ENCODE assay signal across 8 mouse cellular contexts in the genomic region with DNA sequence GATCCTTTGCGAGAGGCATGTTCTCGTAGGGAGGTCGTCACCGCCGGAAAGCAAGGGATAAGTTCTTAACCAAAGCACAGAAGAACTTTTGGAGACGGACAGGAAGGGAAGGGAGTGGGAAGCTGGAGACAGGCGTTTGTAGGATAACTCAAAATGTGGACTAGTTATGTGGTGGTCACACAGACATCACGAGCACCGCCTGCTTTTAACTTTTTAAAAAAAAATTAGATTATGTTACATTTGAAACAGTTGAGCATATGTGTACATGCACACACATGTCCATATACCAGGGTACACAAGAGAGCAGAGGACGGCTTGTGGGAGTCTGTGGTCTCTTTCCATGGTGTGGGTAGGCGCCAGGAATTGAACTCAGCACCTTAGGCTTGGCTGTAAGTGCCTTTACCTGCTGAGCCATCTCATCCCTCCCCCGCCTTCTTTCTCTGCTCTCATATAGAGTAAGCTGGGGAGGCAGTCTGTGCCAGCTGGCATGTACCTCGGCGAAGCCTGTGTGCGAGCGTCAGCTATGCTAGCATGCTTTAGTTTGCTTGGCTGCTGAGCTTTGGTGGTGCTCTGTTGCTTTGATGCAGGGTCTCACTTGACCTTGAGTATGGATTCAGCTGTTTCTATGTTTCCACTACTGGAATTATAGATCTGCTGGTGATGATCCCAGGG. TPM values are rescaled to one million over a fixed set of nuclear protein-coding genes. Genes with fewer than 3 reads are reported as not detected.
DNase-seq lines count a peak whose midpoint lies in the region; ATAC-seq and TF ChIP-seq lines count a peak whose summit lies in the region.

Gene Rps27rt, minus strand, starts transcription at position 51 of the 672 bp plus-strand sequence.

- no peaks in the 10 kb centered on the region for H3K27me3 ChIP-seq in lung, embryonic 15.5 days
- H3K27me3 ChIP-seq in intestine, postnatal 0 days (replicated peaks; ENCODE audit: control insufficient read depth, insufficient read depth, low read length), result no peaks in the 10 kb centered on the region
- peaks cover 14% of the 10 kb centered on the region; the same call in 1 of the 2 replicates for H3K27me3 ChIP-seq in midbrain, embryonic 14.5 days (ENCODE audit: control insufficient read depth, insufficient read depth, low read length)

- TF ChIP-seq POLR2A in brain, embryonic 14.5 days (IDR thresholded peaks at IDR 0.05; ENCODE audit: borderline replicate concordance, extremely low read depth, insufficient read depth, insufficient read length, poor library complexity, severe bottlenecking), result no peak

- H3K27ac ChIP-seq in lung, embryonic 15.5 days, result no peak within 1 kb of the TSS
- no peak within 1 kb of the TSS for H3K27ac ChIP-seq in intestine, postnatal 0 days (ENCODE audit: low read depth, low read length)
- H3K27ac ChIP-seq in midbrain, embryonic 14.5 days (replicated peaks; ENCODE audit: low read depth, low read length), result no peak within 1 kb of the TSS

- TF ChIP-seq CTCF in brain, embryonic 14.5 days (IDR thresholded peaks at IDR 0.05; ENCODE audit: borderline replicate concordance, extremely low read depth, insufficient read depth, insufficient read length), result no peak
- TF ChIP-seq CTCF in intestine, postnatal 0 days (IDR thresholded peaks at IDR 0.05; ENCODE audit: low read depth), result no peak

- WGBS in lung, embryonic 15.5 days, result 85% methylated on average over 16 of the region's 16 CpGs
- WGBS in intestine, postnatal 0 days, result 94% methylated on average over 16 of the region's 16 CpGs
- 94% methylated on average over 16 of the region's 16 CpGs for WGBS in midbrain, embryonic 14.5 days

- ATAC-seq in lung, embryonic 15.5 days (ENCODE audit: borderline replicate concordance, extremely low read depth, low FRiP score, low TSS enrichment), result no peak
- ATAC-seq in intestine, postnatal 0 days, result no peak
- no peak for ATAC-seq in midbrain, embryonic 14.5 days (ENCODE audit: low FRiP score, low TSS enrichment)

- no peak within 1 kb of the TSS for H3K4me2 ChIP-seq in lung, embryonic 15.5 days
- no peak within 1 kb of the TSS for H3K4me2 ChIP-seq in intestine, postnatal 0 days (replicated peaks; ENCODE audit: low read depth)
- H3K4me2 ChIP-seq in midbrain, embryonic 14.5 days (ENCODE audit: low read length), result no peak within 1 kb of the TSS

- H3K9me3 ChIP-seq in lung, embryonic 15.5 days, result no peaks in the 10 kb centered on the region
- no peaks in the 10 kb centered on the region for H3K9me3 ChIP-seq in intestine, postnatal 0 days (ENCODE audit: control insufficient read depth)
- H3K9me3 ChIP-seq in midbrain, embryonic 14.5 days (ENCODE audit: control insufficient read depth, low read length), result no peaks in the 10 kb centered on the region

- no peak within 1 kb of the TSS for H3K4me3 ChIP-seq in lung, embryonic 15.5 days
- no peak within 1 kb of the TSS for H3K4me3 ChIP-seq in intestine, postnatal 0 days (ENCODE audit: low read depth, low read length)
- H3K4me3 ChIP-seq in midbrain, embryonic 14.5 days (replicated peaks; ENCODE audit: low read depth, low read length), result no peak within 1 kb of the TSS

- DNase-seq in lung, postnatal 25 days (ENCODE audit: low spot score), result no peak
- peak; percentile 59 for DNase-seq in brain, embryonic 14.5 days (ENCODE audit: low read depth)
- DNase-seq in gastrocnemius, postnatal 4 days (ENCODE audit: low spot score in 2 of 2), result no peak
- DNase-seq in midbrain, embryonic 14.5 days, result no peak
- no peak for DNase-seq in retina, postnatal 1 day
- DNase-seq in ovary, postnatal 10 days (ENCODE audit: low spot score), result no peak

- no peak within 1 kb of the TSS for H3K9ac ChIP-seq in lung, embryonic 15.5 days
- H3K9ac ChIP-seq in intestine, postnatal 0 days (ENCODE audit: low read depth, low read length), result no peak within 1 kb of the TSS
- no peak within 1 kb of the TSS for H3K9ac ChIP-seq in midbrain, embryonic 14.5 days (replicated peaks; ENCODE audit: low read length)

- peaks cover 16% of the 10 kb centered on the region for H3K4me1 ChIP-seq in lung, embryonic 15.5 days
- H3K4me1 ChIP-seq in intestine, postnatal 0 days (replicated peaks; ENCODE audit: control insufficient read depth, insufficient read depth, low read length), result peaks cover 11% of the 10 kb centered on the region
- 0 out of 2 replicates have a peak, but pooled peaks cover 2% of the 10 kb centered on the region for H3K4me1 ChIP-seq in midbrain, embryonic 14.5 days (ENCODE audit: control insufficient read depth, insufficient read depth, low read length)

- H3K36me3 ChIP-seq in lung, embryonic 15.5 days, result no peaks in the 10 kb centered on the region
- no peaks in the 10 kb centered on the region for H3K36me3 ChIP-seq in intestine, postnatal 0 days (ENCODE audit: control insufficient read depth, insufficient read depth)
- H3K36me3 ChIP-seq in midbrain, embryonic 14.5 days (ENCODE audit: control insufficient read depth, insufficient read depth, low read length), result no peaks in the 10 kb centered on the region

RNA-seq across cellular contexts. Expression of gene Rps27rt, which starts in this region (rescaled TPM):
- 323 and 371 TPM in 2 replicates for polyA plus RNA-seq in lung, embryonic 15.5 days (2015; fragmentation: Nextera tagmentation; extraction: Ambion mirVana)
- polyA plus RNA-seq in brain, embryonic 14.5 days (2012; rRNA removed), result 36.9 and 37.5 TPM in 2 replicates
- 10 to 100 TPM; 43.9 to 44.9 TPM for total RNA-seq in gastrocnemius, postnatal 4 days (2021)
- 456 and 498 TPM in 2 replicates for polyA plus RNA-seq in intestine, postnatal 0 days (2015; fragmentation: Nextera tagmentation; extraction: Ambion mirVana)
- polyA plus RNA-seq in midbrain, embryonic 14.5 days (2014; fragmentation: Nextera tagmentation; extraction: Ambion mirVana), result 295 and 338 TPM in 2 replicates
